Comparison of ENCODE assay signal across 8 mouse cellular contexts in genomic region chr2:38712076-38712768, GRCm38 (mm10). TPM values are rescaled to one million over a fixed set of nuclear protein-coding genes. Genes with fewer than 3 reads are reported as not detected.
DNase-seq lines count a peak whose midpoint lies in the region; ATAC-seq and TF ChIP-seq lines count a peak whose summit lies in the region.
"Had no signal": no experiment of that assay in that cellular context is flagged by ENCODE, and none has a peak within 500 bp of the region (broad histone marks: within the 10 kb centered on the region; RNA-seq: fewer than 3 reads in every experiment).

No protein-coding gene starts in this region.

- peak overlapping the region; percentile 33 for H3K4me3 ChIP-seq in lung, embryonic 16.5 days (ENCODE audit: low read length)
- H3K4me3 ChIP-seq in lung, adult 2 months (replicated peaks; ENCODE audit: extremely low read depth, low read depth, low read length) = no peak overlapping the region
- H3K4me3 ChIP-seq in forebrain, embryonic 16.5 days (replicated peaks; ENCODE audit: low read length) = peak overlapping the region; percentile 32
- H3K4me3 ChIP-seq in liver, embryonic 12.5 days = peak overlapping the region; percentile 23
- H3K4me3 ChIP-seq in stomach, embryonic 16.5 days (replicated peaks; ENCODE audit: low read length) = peak overlapping the region; percentile 34

- TF ChIP-seq CTCF in lung, adult 2 months (IDR thresholded peaks at IDR 0.05; ENCODE audit: insufficient read depth, low read length) = no peak

- H3K27me3 ChIP-seq in lung, embryonic 16.5 days (ENCODE audit: control insufficient read depth, insufficient read depth, low read depth, low read length) = peaks cover 59% of the 10 kb centered on the region
- peaks cover 56% of the 10 kb centered on the region for H3K27me3 ChIP-seq in forebrain, embryonic 16.5 days (replicated peaks; ENCODE audit: control insufficient read depth, insufficient read depth, low read length)
- H3K27me3 ChIP-seq in liver, embryonic 12.5 days (replicated peaks) = peaks cover 81% of the 10 kb centered on the region
- H3K27me3 ChIP-seq in stomach, embryonic 16.5 days (ENCODE audit: control insufficient read depth, insufficient read depth, low read length) = peaks cover 71% of the 10 kb centered on the region

- no peak for ATAC-seq in lung, embryonic 16.5 days (ENCODE audit: low read depth)
- 0 out of 2 replicates have a peak, but pooled peaks have one; percentile 18 for ATAC-seq in forebrain, embryonic 16.5 days
- ATAC-seq in liver, embryonic 12.5 days = no peak
- ATAC-seq in stomach, embryonic 16.5 days (ENCODE audit: insufficient read depth, low FRiP score) = no peak

- no peaks in the 10 kb centered on the region for H3K9me3 ChIP-seq in lung, embryonic 16.5 days (ENCODE audit: control insufficient read depth, low read length)
- H3K9me3 ChIP-seq in forebrain, embryonic 16.5 days (ENCODE audit: control insufficient read depth, low read length) = no peaks in the 10 kb centered on the region
- H3K9me3 ChIP-seq in liver, embryonic 12.5 days (replicated peaks) = no peaks in the 10 kb centered on the region
- no peaks in the 10 kb centered on the region for H3K9me3 ChIP-seq in stomach, embryonic 16.5 days (replicated peaks; ENCODE audit: control insufficient read depth, low read length)

- no peaks in the 10 kb centered on the region for H3K36me3 ChIP-seq in lung, embryonic 16.5 days (ENCODE audit: control insufficient read depth, insufficient read depth, low read length)
- no peaks in the 10 kb centered on the region for H3K36me3 ChIP-seq in forebrain, embryonic 16.5 days (ENCODE audit: control insufficient read depth, insufficient read depth)
- no peaks in the 10 kb centered on the region for H3K36me3 ChIP-seq in liver, embryonic 12.5 days
- H3K36me3 ChIP-seq in stomach, embryonic 16.5 days (ENCODE audit: control insufficient read depth, insufficient read depth, low read length) = no peaks in the 10 kb centered on the region

- H3K27ac ChIP-seq in lung, embryonic 16.5 days (ENCODE audit: low read length) = no peak overlapping the region
- no peak overlapping the region for H3K27ac ChIP-seq in forebrain, embryonic 16.5 days (ENCODE audit: low read length)
- H3K27ac ChIP-seq in liver, embryonic 12.5 days = no peak overlapping the region
- no peak overlapping the region for H3K27ac ChIP-seq in stomach, embryonic 16.5 days (ENCODE audit: low read length)

- no peak overlapping the region for H3K9ac ChIP-seq in lung, embryonic 16.5 days (ENCODE audit: low read length)
- H3K9ac ChIP-seq in forebrain, embryonic 16.5 days (replicated peaks; ENCODE audit: low read depth, low read length) = no peak overlapping the region; the same call in 1 of the 2 replicates
- H3K9ac ChIP-seq in liver, embryonic 12.5 days = no peak overlapping the region
- H3K9ac ChIP-seq in stomach, embryonic 16.5 days (ENCODE audit: low read length) = no peak overlapping the region

- TF ChIP-seq POLR2A in lung, adult 2 months (IDR thresholded peaks at IDR 0.05; ENCODE audit: borderline replicate concordance, extremely low read depth, low read depth, low read length) = no peak

- 8% methylated on average over 36 of the region's 58 CpGs for WGBS in lung, embryonic 16.5 days
- 11% methylated on average over 58 of the region's 58 CpGs for WGBS in lung, adult 2 months
- WGBS in forebrain, embryonic 16.5 days = 6% methylated on average over 47 of the region's 58 CpGs
- 9% methylated on average over 58 of the region's 58 CpGs for WGBS in liver, embryonic 12.5 days (ENCODE audit: insufficient replicate concordance)
- 8% methylated on average over 58 of the region's 58 CpGs for WGBS in stomach, embryonic 16.5 days

- DNase-seq in lung, adult 2 months = no peak
- DNase-seq in left cerebral cortex, postnatal 10 days (ENCODE audit: extremely low spot score in 1 of 2, low spot score in 2 of 2) = no peak
- DNase-seq in left cerebral cortex, adult 18-20 months (ENCODE audit: low spot score in 2 of 2) = no peak
- DNase-seq: kidney, postnatal 14 days had no signal

- peak overlapping the region; percentile 49 for H3K4me2 ChIP-seq in lung, embryonic 16.5 days (ENCODE audit: low read depth, low read length)
- peak overlapping the region; percentile 41 for H3K4me2 ChIP-seq in forebrain, embryonic 16.5 days (ENCODE audit: low read length)
- peak overlapping the region; percentile 53 for H3K4me2 ChIP-seq in liver, embryonic 12.5 days
- peak overlapping the region; percentile 48 for H3K4me2 ChIP-seq in stomach, embryonic 16.5 days (ENCODE audit: low read depth, low read length)

- intact Hi-C loops in left cerebral cortex, postnatal 10 days (cut with DNase I) = no loop called here

- H3K4me1 ChIP-seq in lung, embryonic 16.5 days (replicated peaks; ENCODE audit: control insufficient read depth, insufficient read depth, low read length) = peaks cover 13% of the 10 kb centered on the region; the same call in 1 of the 2 replicates
- peaks cover 3% of the 10 kb centered on the region for H3K4me1 ChIP-seq in lung, adult 2 months (ENCODE audit: control insufficient read depth, insufficient read depth, low read length)
- H3K4me1 ChIP-seq in forebrain, embryonic 16.5 days (replicated peaks; ENCODE audit: control insufficient read depth, insufficient read depth, low read length) = peaks cover 20% of the 10 kb centered on the region
- peaks cover 16% of the 10 kb centered on the region for H3K4me1 ChIP-seq in liver, embryonic 12.5 days
- peaks cover 20% of the 10 kb centered on the region for H3K4me1 ChIP-seq in stomach, embryonic 16.5 days (ENCODE audit: control insufficient read depth, insufficient read depth, low read length)

RNA-seq across cellular contexts. Expression of gene Nr5a1, which starts 2.1 kb away (rescaled TPM):
- 0.21 TPM in 1 of 2 replicates, not detected in the other for polyA plus RNA-seq in lung, embryonic 16.5 days (2015; fragmentation: Nextera tagmentation; extraction: Ambion mirVana)
- 0.04 TPM in 1 of 2 replicates, not detected in the other for polyA plus RNA-seq in lung, adult 2 months (2012; rRNA removed)
- polyA plus RNA-seq in forebrain, embryonic 16.5 days (2015; fragmentation: Nextera tagmentation; extraction: Ambion mirVana) = 0.84 TPM in 1 of 2 replicates, not detected in the other
- 0.04 TPM in 1 of 2 replicates, not detected in the other for polyA plus RNA-seq in liver, embryonic 12.5 days (2016; fragmentation: Nextera tagmentation; extraction: Ambion mirVana)
- polyA plus RNA-seq in stomach, embryonic 16.5 days (2015; fragmentation: Nextera tagmentation; extraction: Ambion mirVana) = 0.49 and 1.5 TPM in 2 replicates
- total RNA-seq in left cerebral cortex, postnatal 10 days (2021) = not detected
- total RNA-seq in left cerebral cortex, adult 18-20 months (2021) = not detected
